Mouse (Mus musculus) urinary bladder, postnatal 4 days (tissue): ENCODE measurements around the gene Fgf14.
"Not testable (repeated sequence)": the region's sequence is repeated elsewhere in the genome, so short reads cannot be mapped to it uniquely, and the experiment has no call there.

ENCODE experiments used
- DNase-seq, 2 experiments: peaks; one replicate each; pipeline ENCODE4 v3.0.0; 2021 to 2022; ENCODE audit warnings: low spot score in 2 of 2

Gene Fgf14

GRCm38 (mm10) chr14:124195331-124195730 is 481.6 kb downstream of the Fgf14 start:
- DNase-seq, result no peak

GRCm38 (mm10) chr14:124192815-124193142 is 484.1 kb downstream of the Fgf14 start:
- peak in 1 of 2 experiments; percentile 16 for DNase-seq

- DNase-seq, result peak; percentile 16 to 58
Measured at GRCm38 (mm10) chr14:124191913-124192814, 484.8 kb downstream of the Fgf14 start.

- no peak for DNase-seq
Measured at GRCm38 (mm10) chr14:124180265-124180664, 496.7 kb downstream of the Fgf14 start.

- DNase-seq, result no peak
Measured at GRCm38 (mm10) chr14:124174111-124174510, 502.8 kb downstream of the Fgf14 start.

GRCm38 (mm10) chr14:124163618-124164185 is 513.2 kb downstream of the Fgf14 start:
- DNase-seq, result no peak

GRCm38 (mm10) chr14:124147378-124147777 is 529.5 kb downstream of the Fgf14 start:
- no peak for DNase-seq

GRCm38 (mm10) chr14:124107205-124107873 is 569.6 kb downstream of the Fgf14 start:
- no peak for DNase-seq

- DNase-seq, result no peak
Measured at GRCm38 (mm10) chr14:124083126-124083525, 593.8 kb downstream of the Fgf14 start.

GRCm38 (mm10) chr14:124044016-124044415 is 632.9 kb downstream of the Fgf14 start:
- no peak for DNase-seq

- DNase-seq, result no peak
Measured at GRCm38 (mm10) chr14:124040651-124041050, 636.3 kb downstream of the Fgf14 start.

GRCm38 (mm10) chr14:124037434-124037833 is 639.5 kb downstream of the Fgf14 start:
- no peak for DNase-seq

GRCm38 (mm10) chr14:124036575-124037205 is 640.2 kb downstream of the Fgf14 start:
- DNase-seq, result no peak

GRCm38 (mm10) chr14:124033302-124033701 is 643.6 kb downstream of the Fgf14 start:
- not testable (repeated sequence) for DNase-seq

- DNase-seq, result no peak
Measured at GRCm38 (mm10) chr14:124027886-124028670, 648.8 kb downstream of the Fgf14 start.

- DNase-seq, result no peak
Measured at GRCm38 (mm10) chr14:123990591-123991195, 686.2 kb downstream of the Fgf14 start.

- no peak for DNase-seq
Measured at GRCm38 (mm10) chr14:123967996-123968395, 708.9 kb downstream of the Fgf14 start.

GRCm38 (mm10) chr14:123966531-123966930 is 710.4 kb downstream of the Fgf14 start:
- DNase-seq, result no peak
